10 mouse cellular contexts compared by ENCODE assay signal in genomic region chr7:125427492-125428090, GRCm38 (mm10). TPM values are rescaled to one million over a fixed set of nuclear protein-coding genes. Genes with fewer than 3 reads are reported as not detected.
DNase-seq lines count a peak whose midpoint lies in the region; ATAC-seq and TF ChIP-seq lines count a peak whose summit lies in the region.
"Had no signal": no experiment of that assay in that cellular context is flagged by ENCODE, and none has a peak within 500 bp of the region (broad histone marks: within the 10 kb centered on the region; RNA-seq: fewer than 3 reads in every experiment).

No protein-coding gene starts in this region.

- ATAC-seq in lung, embryonic 14.5 days (ENCODE audit: insufficient read depth) = peak; percentile 30; the same call in 1 of the 2 replicates

- H3K27me3 ChIP-seq in lung, embryonic 14.5 days (ENCODE audit: insufficient read depth, low read length) = no peaks in the 10 kb centered on the region

- H3K4me3 ChIP-seq in lung, embryonic 14.5 days (ENCODE audit: low read depth, low read length) = no peak overlapping the region
- H3K4me3 ChIP-seq: heart, adult 2 months had no signal

- no peak for TF ChIP-seq CTCF in lung, embryonic 14.5 days (IDR thresholded peaks at IDR 0.05; ENCODE audit: low read depth)

- DNase-seq in left cerebral cortex, postnatal 4 days = peak; percentile 81
- no peak for DNase-seq in left cerebral cortex, adult 8-10 months (ENCODE audit: low spot score in 2 of 2)
- peak; percentile 15 to 23 for DNase-seq in adrenal gland, postnatal 4 days (ENCODE audit: low spot score in 2 of 2)
- peak; percentile 86 to 91 for DNase-seq in cerebellum, postnatal 25 days
- DNase-seq in lung, embryonic 14.5 days = peak; percentile 56
- DNase-seq in adipocyte (ENCODE audit: low spot score) = no peak
- no peak for DNase-seq in layer of hippocampus, adult 11-12 months (ENCODE audit: low spot score)
- DNase-seq in heart, adult 11 months = no peak

- no peak overlapping the region for H3K4me2 ChIP-seq in lung, embryonic 14.5 days

- intact Hi-C loops in left cerebral cortex, postnatal 4 days (cut with DNase I) = no loop called here

- no peak overlapping the region for H3K9ac ChIP-seq in lung, embryonic 14.5 days

- peaks cover 3% of the 10 kb centered on the region; the same call in 1 of the 2 replicates for H3K4me1 ChIP-seq in lung, embryonic 14.5 days (ENCODE audit: insufficient read depth)

- peaks cover 4% of the 10 kb centered on the region; the same call in 1 of the 2 replicates for H3K9me3 ChIP-seq in lung, embryonic 14.5 days (ENCODE audit: low read depth, low read length)

- 61% methylated on average over 12 of the region's 12 CpGs for WGBS in lung, embryonic 14.5 days

- no peak overlapping the region for H3K27ac ChIP-seq in lung, embryonic 14.5 days (ENCODE audit: low read depth)
- H3K27ac ChIP-seq: heart, adult 2 months had no signal

- H3K36me3 ChIP-seq in lung, embryonic 14.5 days (ENCODE audit: insufficient read depth) = no peaks in the 10 kb centered on the region
- H3K36me3 ChIP-seq: G1E had no signal

RNA-seq across cellular contexts. Expression of gene Kdm8, which starts 16.9 kb away (rescaled TPM):
- total RNA-seq in left cerebral cortex, postnatal 4 days (2021) = 1 to 10 TPM; 2.6 to 3.7 TPM
- total RNA-seq in left cerebral cortex, adult 8-10 months (2022) = 1 to 10 TPM; 4.7 to 5.4 (median 5.3) TPM
- total RNA-seq in adrenal gland, postnatal 4 days (2021) = 1 to 10 TPM; 7.0 to 9.1 TPM
- 14.9 and 15.7 TPM in 2 replicates for polyA plus RNA-seq in lung, embryonic 14.5 days (2014; fragmentation: Nextera tagmentation; extraction: Ambion mirVana)

Comparison
In these comparisons a context has a peak if more than half of its experiments do, and no peak if none do; other contexts are left out.
1. DNase-seq: peak in left cerebral cortex, postnatal 4 days (single experiment), adrenal gland, postnatal 4 days (2 of 2), cerebellum, postnatal 25 days (2 of 2) and lung, embryonic 14.5 days (single experiment); none in left cerebral cortex, adult 8-10 months (0 of 2), adipocyte (single experiment), layer of hippocampus, adult 11-12 months (single experiment) and heart, adult 11 months (single experiment).